Mouse (Mus musculus) 3T3-L1 (cell line): ENCODE data around the gene Hnrnpab.
A peak's percentile ranks its signal among the peaks of the same experiment; 100 is the strongest.

Experiments used
- DNase-seq: peaks from one replicate; pipeline ENCODE4 v3.0.0-alpha.2; 2015; ENCODE audit warnings: low read depth, low spot score

Hnrnpab gene

DNA sequence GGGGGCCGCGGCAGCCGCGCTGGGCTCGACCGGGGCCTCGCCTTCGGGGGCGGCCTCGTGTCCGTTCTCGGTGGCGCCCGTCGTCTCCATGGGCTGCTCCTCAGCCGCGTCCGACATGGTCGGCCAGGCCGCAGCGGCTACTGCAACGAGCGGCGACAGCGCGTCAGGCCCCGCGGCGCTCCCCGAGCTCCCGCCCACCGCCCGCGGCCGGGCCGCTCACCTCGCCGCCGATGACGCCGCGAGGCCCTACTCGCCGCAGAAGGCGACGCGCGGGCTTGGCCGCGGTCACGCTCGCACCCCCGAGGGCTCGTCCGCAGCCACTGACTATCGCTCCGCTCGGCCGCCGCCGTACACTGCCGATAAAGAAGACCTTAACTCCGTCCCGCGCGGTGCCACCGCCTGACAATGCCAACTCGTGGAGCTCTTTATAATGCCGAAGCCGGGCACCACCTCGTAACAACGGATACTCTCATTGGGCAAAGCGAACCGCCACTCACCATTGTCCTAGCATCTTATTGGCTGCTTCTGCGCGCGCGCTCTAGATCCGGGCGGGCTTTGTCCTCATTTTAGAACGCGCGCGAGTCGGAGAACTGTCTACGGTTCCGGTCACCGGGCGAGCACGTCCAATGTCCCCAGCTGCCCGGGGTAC lies at the start of gene Hnrnpab:
Hnrnpab (minus strand) TSS at position 401 of the 649 bp plus-strand sequence.
- peak; percentile 97 for DNase-seq

DNA sequence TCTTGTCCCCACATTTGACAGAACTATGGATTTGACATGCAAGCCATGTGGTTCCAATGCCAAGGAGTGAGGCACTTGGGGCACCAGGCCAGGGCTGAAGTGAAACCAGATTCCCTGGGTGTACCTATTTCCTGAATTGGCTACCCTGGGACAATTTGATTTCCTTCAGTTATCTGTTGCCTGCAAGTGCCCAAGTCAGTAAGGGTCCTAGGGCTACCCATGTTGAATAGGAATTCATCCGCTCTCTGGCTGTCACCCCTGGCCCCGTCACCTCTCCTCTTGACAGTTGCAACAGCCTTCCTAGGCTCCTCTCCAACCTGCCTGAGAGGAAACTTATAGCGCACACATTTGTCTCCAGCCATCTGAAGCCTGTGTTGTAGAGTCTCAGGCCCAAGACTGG lies 48.2 kb upstream of the Hnrnpab start:
- no peak for DNase-seq

DNA sequence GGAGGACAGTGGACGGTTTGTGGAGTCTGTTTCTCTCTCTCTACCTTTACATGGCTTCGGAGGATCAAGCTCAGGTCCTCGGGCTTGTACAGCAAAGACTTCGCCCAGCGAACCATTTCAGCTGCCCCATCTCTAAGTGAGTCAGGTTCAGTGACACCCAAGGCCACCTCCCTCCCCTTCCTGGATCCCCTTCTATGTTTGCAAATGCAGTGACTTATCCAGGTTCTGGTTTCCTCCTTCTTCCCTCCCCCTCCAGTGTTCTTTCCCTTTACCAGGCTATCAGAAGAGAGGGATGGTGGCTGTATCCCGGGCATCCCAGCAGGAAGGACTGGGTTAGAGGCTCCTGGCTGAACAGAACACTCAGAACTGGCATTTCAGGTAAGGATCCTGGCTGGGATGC lies 47.1 kb upstream of the Hnrnpab start:
- DNase-seq: no peak

DNA sequence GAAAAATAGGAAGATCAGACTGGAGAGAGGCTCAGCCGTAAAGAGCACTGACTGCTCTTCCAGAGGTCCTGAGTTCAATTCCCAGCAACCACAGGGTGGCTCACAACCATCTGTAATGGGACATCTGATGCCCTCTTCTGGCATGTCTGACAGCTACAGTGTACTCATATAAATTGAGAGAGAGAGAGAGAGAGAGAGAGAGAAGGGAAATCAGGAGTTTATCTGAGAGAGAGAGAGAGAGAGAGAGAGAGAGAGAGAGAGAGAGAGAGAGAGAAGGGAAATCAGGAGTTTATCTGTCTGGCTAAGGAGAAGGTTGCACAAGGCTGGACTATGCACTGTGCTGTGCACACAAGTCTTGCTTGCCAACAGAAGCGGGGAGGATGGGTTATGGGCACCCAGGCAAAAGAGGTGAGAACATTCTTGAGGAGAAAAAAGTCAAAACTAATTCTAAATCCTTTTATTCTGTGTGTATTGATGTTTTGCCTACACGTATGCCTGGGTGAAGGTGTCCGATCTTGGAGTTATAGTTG lies 46.3 kb upstream of the Hnrnpab start:
- no peak for DNase-seq

DNA sequence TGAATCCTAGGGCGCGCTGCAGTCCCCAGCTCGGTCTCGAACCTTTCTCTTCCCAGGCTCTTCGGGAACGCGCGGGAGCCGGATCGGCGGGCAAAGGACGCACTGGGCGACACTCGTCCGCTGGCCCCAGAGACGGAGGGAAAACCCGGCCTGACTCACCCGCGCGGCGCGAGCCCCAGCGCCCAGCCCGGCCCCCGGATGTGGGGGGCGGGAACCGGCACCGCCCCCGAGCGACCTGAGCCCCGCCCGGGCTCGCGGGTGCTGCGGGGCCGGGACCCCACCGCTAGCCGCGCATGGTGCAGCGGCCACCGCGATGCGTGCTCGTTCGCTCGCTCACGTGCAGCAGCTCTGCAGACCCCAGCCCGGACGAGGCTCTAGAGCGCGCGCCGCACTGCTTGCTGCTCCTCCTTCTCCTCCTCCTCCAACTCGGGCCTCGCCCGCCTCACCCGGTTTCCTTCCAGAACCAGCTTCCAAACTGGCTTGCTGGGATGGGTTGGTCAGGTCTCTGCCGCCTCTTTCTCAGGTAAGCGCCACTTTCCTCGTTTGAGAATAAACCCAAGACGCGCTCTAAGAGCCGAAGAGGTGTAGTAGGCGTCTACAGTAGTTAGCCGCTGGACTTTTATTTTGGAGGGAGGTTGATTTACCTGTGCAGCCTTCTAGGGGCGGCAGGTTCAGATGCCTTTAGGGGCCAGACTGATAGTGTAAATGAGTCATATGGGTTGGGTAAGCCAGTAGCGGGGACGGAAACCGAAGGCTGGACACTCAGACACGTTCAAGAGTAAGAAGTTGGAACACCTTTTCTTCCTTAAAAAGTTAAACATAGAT lies 44.3 kb upstream of the Hnrnpab start, which contains the start of the genes N4bp3 and D930048N14Rik:
N4bp3 (minus strand) TSS at position 152 of the 825 bp plus-strand sequence.
D930048N14Rik (plus strand) TSS at position 264 of the 825 bp plus-strand sequence.
- peak; percentile 50 for DNase-seq

DNA sequence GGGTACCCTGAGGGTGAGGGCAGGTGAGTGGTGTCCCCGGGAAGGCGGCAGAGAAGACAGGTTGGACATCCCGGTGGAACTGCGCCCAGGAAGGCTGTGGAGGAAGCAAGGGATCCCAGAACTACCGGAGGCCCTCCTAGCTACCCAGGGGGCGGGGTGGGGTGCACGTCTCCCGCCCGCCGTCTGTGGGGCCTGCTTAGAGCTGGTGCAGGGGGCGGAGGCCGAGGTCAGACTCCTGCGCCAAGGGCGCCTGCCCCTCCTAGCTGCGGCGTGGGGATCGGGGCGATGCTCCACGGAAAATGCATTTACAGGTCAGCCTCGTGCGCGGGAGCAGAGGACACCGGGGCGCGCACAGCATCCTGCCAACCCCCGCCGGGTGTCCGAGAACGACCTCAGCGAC lies 43.6 kb upstream of the Hnrnpab start:
- no peak for DNase-seq

DNA sequence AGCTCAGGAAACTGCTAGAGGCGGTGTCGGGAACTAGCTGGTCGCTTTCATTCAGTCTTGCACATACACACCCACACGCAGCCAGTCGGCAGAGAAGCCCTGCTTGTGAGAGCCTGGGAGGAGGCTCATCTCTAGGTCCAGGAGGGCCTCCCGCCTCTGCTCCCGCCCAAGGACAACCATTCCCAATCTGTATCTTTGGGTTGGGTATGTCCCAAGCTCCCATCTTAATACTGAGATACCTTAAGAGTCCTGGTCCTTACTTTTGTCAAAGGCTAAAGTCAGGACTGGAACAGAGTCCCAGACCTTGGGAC lies 43.2 kb upstream of the Hnrnpab start:
- no peak for DNase-seq

DNA sequence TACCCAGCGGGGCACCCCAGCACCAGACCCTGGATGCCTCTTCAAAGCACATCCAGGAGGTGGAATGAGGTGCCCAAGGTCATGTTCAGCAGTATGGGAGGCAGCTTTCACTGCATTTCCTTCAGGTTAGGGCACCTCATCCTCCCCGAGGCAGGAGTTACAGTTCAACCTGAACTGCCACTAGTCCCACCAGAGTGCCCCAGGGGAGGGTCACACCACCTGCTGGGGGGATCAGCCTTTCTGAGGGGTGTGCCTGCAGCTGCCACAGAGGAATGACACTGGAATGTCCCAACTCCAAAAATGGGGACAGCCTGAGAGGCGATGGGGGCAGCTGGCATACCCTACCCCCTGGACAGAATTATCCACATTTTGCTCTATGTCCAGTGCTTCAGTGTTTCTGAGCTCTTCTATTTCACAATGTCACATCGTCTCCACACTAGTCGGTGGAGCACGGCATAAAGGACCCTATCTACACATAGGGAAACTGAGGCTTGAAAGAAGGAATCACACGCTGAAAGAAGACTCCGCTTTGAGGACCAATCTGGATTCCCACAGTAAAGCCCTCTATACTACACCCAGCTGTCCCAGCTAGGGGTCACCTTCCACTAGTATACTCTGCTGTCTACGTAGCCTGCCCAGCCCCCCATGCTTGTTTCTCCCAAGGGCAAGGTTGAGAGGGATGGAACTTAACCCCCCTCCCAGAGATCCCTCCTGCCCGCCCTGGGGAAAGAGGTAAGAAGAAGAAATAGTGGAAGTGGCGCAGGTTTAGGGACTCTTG lies 42.7 kb upstream of the Hnrnpab start:
- DNase-seq: no peak

DNA sequence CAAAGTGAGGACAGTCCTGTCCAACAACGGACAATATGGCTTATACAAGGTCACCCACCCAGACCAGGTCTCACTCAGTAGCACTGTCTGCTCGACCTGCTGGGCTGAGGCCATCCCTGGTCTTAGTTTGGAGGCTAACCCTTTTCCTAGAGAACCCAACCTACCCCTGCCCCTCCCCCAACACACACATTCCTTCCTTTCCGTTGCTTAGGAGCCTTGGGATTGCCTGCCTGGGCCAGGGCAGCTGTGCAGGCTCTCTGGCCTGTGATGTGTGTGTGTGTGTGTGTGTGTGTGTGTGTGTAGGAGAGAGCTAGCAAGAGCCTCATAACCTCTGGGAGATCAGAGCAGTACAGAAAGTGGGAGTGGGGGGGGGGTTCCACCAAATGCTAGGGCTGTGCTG lies 41.9 kb upstream of the Hnrnpab start:
- no peak for DNase-seq

DNA sequence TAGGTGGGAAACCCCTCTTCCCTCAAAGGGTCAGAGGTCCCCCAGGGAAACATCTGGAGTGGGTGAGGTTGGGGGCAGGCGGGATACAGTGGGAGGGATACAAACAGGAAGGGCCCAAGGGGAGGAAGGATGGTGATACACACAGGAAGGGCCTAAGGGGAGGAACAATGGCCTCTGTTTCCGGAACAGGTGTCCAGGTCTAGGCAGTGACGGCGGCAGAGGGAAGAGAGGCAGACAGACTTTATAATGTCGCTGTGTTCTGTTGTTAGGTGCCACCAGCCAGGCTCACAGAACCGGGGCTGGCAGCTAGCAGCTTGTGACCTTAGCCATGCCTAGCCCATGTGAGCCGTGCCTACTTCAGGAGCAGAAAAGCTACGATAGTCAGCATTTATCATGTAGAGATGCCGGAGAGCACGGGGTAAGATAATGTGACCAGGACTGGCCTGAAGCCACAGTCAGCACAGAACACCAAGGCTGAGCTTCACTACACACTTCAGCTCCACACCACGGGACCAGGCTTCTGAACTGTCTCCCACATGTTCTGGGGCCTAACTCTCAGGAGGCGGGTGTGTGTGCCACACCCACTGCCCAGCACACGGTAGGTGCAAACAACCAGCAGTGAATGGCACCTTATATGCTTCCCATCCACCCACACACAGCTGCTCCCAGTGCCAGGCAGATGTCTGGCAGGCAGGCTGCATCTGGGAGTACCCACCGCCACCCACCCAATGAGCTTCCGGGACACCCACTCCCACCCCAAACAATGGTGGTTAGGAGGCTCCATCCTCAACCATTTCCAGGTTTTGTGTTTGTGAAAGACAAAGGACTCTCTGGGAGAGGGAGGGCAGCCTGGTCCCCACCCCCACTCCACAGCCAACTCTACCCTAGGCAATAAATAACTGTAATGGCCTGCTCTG lies 40.4 kb upstream of the Hnrnpab start:
- no peak for DNase-seq

DNA sequence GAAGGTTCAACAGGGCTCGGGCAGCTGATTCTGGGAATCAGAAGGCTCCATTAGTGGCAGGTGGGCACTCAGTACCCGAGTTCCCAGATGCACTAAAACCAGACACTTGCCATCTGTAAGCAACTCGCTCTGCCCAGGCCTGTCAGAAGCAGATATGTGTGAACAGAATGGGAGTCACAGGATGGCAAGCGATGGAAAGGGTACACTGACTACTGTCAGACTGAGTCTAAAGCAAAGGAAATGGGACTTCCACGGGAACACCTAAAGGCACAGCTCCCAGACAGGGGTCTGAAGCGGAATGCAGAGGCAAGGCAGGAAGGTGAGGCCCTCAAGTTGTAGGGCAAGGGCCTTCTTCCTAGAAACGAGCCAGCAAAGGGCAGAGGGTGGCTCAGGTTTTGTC lies 39.6 kb upstream of the Hnrnpab start:
- DNase-seq: no peak

DNA sequence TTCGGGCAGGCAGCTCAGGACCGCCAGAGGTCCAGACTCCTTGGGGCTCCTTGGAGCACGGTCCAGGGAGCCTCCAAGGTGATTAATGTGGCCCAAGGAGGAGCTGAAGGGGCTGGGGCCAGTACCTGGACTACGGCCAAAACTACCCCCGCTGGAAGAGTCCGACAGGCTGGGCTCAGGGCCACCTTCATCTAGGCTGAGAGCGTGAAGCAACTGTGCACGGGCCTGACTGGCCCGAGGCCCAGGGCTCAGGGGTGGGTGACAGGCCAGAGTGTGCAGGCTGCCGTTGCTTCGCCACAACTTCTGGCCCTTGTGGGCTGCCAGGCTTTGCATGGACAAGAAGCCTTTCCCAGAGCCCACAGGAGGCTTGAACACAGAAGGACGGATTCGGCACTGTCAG lies 38.6 kb upstream of the Hnrnpab start:
- DNase-seq: no peak

DNA sequence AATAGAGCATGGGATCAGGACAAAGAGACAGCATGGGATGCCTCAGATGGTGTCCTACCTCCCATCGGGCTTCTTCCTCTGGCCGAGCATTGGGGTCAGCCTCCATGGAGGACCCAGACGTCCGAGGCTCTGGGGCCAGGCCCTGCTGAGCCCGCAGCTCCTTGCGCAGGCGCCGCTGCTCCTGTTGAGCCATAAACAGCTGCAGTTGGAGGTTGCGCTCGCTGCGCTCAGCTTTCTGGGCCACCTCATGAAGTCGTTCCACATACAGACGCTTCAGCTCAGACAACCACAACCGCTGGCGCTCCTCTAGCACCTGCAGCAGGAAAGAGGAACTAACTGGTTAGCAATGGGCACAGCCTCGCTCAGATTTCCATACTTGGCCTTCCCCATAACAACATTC lies 37.6 kb upstream of the Hnrnpab start:
- DNase-seq: no peak

DNA sequence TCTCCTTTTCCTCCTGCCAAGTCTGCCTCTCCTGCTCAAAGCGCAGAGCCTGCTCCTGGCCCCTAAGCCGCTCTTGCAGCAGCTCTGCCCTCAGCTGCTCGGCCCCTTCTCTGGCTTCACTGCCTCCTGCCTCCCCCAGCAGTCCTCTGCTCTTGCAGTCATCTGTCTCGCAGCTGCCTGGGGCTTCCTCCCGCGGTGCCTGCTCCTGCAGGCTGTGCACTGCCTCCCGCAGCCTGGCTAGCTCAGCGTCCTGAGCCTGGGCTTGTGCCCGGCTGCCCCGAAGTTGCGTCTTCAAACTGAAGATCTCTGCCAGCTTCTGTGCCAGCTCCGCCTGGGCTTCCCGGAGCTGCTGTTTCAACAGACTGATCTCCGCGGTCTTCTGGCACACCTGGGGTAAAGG lies 37.1 kb upstream of the Hnrnpab start:
- DNase-seq: no peak

DNA sequence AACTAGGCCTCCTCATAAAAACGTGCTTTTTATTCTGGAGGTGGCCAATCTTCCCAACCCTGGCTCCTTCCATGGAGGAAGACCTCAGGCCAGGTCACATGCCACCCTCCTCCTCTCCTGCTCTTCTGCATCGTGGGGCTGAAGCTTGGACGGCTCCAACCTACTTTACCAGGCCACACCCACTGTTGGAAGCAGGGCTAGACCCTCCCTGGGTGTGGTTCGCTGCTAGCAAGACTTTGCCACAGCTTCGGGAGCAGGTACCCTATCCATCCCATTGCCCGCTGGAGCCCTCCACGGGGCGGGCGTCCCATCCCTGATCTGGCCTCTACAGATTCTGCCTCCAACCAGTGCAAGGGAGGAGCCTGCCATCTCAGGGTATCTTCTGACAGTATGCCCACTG lies 36.6 kb upstream of the Hnrnpab start:
- no peak for DNase-seq

DNA sequence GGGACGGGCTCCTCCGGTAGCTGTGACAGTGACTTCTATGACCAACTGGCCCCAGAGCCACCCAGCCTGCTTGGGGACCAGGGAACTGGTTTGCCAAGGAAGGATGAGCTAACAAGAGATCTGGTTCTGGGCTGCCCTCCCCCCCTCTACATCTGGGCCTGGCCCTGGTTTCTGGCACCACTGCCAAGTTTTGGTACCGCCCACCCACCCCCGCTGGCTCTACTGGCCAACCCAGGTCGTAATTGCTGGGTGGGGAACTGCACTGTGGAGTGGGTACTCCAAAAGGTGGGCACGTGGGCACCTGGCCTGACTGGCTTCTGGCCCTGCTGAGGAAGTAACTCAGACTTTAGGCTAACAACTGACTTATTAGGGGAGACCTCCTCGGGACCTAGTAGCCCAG lies 34.1 kb upstream of the Hnrnpab start:
- DNase-seq: no peak

DNA sequence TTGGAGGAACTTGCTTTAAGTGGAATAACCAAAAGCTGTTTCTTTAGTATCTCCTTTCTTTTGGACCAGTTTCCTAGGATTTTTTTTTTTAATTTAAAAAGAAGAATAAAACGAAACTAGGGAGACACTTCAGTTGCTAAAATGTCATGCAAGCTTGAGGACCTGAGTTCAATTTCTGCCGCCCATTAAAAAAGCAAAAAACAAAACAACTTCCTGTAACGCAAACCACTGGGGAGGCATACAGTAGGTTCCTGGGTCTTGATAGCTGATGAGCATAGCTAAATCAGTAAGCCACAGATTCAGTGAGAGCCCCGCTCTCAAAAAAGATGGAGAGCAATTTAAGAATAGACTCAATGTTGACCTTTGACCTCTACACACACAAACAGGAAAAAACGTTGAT lies 31.9 kb upstream of the Hnrnpab start:
- DNase-seq: no peak

DNA sequence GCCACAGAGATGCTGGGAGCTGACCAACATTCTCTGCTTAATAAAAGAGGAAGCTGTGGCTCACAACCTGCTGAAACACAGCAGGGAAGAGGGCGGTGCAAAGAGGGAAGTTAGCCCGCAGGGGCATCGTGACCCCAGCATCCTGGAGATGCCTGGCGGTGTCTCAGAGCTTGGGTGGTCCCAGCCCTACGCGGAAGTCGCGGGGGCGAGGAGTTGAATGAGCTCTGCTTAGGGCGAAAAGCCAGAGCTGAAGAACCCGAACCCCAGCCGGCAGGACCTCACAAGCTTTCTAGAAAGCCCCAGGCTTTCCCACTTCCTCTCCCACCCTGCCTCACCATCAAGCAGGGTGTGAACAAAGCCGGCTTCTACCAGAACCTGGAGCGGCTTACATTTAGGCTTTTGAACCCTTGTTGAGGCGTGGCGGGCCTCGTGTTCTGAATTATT lies 31.3 kb upstream of the Hnrnpab start:
- DNase-seq: no peak

DNA sequence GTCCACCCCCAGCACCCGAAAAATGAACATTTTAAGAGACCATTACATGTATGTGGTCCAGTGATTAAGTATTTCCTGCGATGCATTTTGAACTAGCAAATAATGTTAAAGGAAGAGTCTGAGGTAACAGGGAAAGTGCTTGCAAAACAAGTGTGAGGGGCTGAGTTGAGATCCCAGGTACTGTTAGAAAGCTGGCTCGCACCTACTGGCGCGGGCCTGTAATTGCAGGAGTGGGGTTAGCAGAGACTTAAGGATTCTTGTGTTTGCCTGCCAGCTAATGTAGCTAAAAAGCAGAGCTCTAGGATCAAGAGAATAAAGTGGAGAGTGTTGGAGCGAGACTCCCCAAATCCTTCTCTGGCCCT lies 29.7 kb upstream of the Hnrnpab start:
- DNase-seq: peak; percentile 86

DNA sequence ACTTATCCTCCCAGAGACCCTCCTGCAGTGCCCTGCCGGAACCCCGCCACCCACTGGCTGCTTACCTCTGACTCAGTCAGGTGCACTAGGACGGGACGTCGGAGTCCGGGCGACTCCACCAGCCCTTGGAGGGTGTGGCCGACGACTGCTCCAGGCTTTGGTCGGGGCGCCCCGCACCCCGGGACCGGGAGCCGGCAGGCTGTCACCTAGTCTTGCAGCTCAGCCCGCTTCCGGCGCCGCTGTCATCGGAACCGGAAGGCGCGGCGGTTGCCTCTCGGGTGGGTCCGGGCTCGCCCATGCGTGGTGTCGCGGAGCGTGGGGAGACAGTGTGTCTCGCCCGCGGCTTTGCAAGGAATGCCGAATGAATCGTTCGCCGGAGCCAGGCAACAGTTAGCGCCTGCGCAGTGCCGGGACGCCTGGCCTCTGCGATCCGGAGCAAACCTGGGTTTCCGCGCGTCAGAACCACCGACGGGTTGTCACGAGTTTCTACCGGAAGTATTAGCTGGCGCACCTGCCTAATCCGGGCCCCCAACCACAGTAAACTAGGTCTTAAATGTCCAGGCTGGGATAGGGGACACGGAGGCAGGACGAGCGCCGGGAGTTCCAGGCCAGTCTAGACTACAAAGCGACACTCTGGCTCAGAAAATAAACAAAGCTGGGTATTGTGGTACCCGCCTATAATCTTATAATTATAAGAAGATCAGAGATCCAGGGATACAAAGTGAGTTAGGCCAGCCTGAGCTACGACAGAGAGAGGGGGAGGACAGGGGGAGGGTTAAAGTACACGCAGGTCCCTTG lies 29.1 kb upstream of the Hnrnpab start, which contains the start of gene Rmnd5b:
Rmnd5b (minus strand) TSS at position 372 of the 798 bp plus-strand sequence.
- DNase-seq: peak; percentile 87
